Mouse (Mus musculus) cerebellum, adult 9-11 months (tissue): ENCODE measurements around the gene Slc2a10.

ENCODE experiments used
- DNase-seq: peaks from one replicate; pipeline ENCODE4 v3.0.0; 2022

Slc2a10 gene

DNA sequence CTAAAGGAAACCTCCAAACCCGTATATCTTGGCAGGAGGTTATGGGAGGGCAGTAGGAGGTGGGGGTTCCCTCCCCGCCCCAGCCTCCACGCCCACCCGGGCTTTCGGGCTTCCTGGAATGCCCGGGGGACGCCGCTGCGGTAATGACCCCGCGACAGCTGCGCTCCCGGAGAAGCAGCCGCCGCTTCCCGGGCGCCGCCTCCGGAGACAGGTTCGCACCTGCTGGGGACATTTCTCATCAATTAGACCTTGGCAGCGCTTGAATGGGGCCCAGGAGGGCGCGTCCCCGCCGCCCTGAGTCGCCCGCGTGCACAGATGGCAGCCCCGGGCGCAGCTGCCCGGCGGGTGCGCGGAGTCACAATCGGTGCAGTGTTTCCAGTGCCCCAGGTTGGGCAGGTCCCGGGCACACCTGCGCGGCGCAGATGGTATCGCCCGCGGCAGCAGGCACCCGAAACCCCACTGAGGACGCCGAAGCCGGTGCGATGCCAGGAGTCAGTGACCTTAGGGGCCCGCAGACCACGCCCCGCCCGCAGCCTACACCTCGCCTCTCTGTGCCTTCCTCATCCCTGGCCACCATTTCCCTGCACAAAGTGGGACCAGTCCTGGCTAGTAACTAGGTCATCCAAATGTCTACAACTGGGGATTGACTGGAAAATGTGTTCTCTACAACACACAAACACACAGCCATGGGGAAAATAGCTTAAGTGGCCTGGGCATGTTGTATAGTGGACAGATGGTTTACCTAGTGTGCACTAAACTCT is 59.9 kb downstream of the Slc2a10 start:
- DNase-seq: peak; percentile 69

DNA sequence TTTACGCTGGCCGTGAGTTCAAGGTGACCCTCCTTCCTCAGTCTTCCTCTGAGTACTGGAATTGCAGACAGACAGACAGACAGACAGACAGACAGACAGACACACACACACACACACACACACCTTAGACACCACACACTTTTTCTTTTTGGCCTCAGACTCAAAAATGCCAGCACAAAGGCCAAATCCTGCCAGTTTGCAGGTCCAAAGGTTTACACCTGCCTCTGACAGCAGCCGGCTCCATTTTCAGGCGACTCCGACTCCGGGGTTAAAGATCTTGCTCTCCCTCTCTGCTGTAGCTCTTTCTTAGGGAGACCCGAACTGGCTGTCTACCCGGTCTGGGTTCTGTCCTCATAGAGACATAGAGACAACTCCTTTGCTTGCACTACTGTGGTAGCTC is 60.5 kb downstream of the Slc2a10 start:
- DNase-seq: no peak

DNA sequence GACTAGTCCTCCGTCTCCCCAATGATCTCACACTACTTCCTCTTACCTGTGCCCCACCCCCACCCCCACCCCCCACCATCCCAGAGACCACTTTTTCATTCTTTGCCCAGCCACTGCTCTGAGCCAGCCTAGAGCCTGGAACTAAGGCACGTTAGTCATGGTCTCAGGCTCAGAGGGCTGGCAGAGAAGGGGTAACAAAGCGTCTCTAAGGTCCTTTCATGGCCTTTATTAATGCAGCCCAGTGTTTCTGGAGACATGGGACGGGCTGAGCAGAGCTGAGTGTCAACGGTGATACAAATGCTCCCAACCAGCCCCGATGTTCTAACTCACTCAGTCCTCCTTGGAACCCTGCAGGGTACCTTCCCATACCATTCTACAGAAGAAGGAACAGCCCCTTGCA is 61.0 kb downstream of the Slc2a10 start:
- no peak for DNase-seq

DNA sequence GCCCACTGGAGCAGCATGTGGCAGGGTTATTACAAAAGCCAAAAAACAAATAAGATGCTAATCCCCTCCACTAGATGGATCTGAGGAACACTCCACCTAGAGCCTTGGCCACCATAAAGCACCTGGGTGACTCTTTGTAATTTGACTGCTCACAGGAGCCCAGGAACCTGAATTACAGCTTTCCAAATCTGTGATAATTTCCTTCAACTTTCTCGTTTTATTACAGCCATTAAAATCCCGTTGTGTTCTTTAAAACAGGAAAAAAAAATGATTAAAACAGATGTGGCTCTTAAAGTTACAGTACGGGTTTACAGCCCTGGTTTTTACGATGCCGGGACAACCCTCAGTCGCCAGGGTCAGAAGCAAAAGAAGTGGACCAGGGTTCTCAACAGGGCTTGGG is 63.3 kb downstream of the Slc2a10 start:
- DNase-seq: no peak

DNA sequence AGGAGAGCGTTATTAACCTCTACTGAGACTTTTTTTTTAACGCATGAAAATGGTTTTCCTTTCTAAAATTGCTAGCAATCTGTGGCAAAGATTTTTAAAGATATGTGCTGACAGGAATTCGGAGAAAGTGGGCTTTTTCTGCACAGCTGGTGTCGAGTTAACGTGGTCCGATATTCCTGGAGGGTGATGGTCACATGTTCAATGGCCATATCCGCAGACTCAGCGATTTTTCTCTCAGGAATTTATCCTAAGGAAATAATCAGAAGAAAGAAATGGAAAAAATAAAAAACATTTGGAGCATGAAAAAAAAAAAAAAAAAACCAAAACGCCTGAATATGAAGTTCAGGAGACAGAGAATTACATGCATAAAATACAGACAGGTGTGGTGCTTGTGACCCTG is 64.2 kb downstream of the Slc2a10 start:
- DNase-seq: no peak

DNA sequence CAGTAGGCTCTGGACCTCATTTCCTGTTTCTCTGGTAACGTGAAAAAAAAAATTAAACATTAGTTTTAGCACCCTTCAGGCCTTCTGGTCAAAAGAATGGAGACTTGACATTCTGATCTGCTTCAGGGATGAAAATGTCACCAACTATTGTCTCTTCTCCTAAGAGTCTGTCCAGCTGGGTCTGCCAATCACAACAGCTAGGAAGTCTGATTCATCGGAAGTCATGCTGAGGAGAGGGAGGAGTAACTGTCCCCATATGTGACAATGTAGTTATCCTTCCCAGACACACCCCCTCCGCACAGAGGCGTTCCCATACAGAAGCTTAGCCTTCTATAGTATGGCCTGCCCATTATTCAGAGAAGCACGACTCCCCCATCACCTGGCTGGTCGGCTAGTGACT is 65.3 kb downstream of the Slc2a10 start:
- DNase-seq: no peak
